Mouse (Mus musculus) layer of hippocampus, postnatal 14 days (tissue): ENCODE results near the gene Mtfp1. TPM values are rescaled to one million over a fixed set of nuclear protein-coding genes. Genes with fewer than 3 reads are reported as not detected.
"Not testable (repeated sequence)": the region's sequence is repeated elsewhere in the genome, so short reads cannot be mapped to it uniquely, and the experiment has no call there.

Source experiments
- DNase-seq, 2 experiments: peaks; one replicate each; pipeline ENCODE4 v3.0.0; 2021 to 2022; ENCODE audit warnings: low spot score in 2 of 2, mixed read lengths in 1 of 2
- long read RNA-seq, 2 experiments: library from polyadenylated mRNA; stranded (forward); transcript quantifications; one replicate each; pipeline ENCODE4 v2.0.0; 2021
- total RNA-seq, 2 experiments: library from RNA; stranded (reverse); gene quantifications; 2 replicates each; pipeline ENCODE4 v1.2.3; 2021

The Mtfp1 gene
- total RNA-seq: 100 to 1,000 TPM in 1 of 2 experiments, 10 to 100 TPM in 1; 95.0 to 100 TPM
- long read RNA-seq, experiment 1, transcript Mtfp1-201 (4 exons, 1,411 nt): major isoform, 105 of 130 reads
- long read RNA-seq, experiment 1, partial matches to known transcripts: 19 of 130 reads
- long read RNA-seq, experiment 1, other reads (novel, unspliced or antisense): 6 of 130 reads
- long read RNA-seq, experiment 2, transcript Mtfp1-201 (4 exons, 1,411 nt): major isoform, 125 of 157 reads
- long read RNA-seq, experiment 2, partial matches to known transcripts: 23 of 157 reads
- long read RNA-seq, experiment 2, other reads (novel, unspliced or antisense): 9 of 157 reads

DNA sequence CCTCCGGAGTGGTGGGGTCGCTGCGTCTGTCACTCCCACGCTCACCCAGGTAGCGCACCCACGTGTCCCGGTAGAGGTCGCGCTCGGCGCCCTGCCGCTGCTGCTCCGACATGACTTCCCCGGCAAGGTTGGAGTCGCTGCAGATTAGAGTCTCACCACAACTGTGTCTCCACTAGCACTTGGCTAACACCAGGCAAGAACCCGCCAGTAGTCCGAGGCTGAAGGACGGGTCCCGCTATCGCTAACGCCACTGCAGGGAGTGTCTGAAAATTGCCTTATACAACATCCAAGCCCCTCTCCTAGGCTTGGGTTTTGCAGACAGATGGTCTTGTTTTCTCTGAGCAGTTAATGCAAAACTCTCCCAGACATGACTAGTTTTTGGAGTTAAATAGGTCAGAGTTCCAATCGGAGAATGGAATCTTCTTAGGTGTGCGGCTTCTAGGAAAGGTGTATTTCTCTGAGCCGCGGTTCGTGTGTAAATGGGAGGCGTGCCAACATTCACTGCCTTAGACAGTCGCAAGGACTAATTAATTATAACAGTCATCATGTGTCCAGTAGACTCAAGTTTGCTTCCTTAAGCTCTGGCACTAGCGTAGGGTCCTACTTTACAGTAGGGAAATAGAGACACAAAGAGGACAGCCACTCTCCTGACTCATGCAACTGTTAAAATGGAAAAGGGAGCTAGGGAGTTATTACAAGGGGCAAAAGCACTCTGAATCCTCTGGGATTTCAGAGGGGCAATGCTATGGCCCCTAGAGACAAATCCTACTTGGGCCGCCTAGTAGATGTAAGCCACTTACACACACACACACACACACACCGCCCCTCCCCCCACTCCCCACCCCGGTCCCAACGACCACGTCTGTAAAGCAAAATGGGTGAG is at the start of gene Mtfp1:
Gene Mtfp1 (minus strand): TSS at position 275 of the 883 bp plus-strand sequence.
- peak; percentile 60 to 73 for DNase-seq

DNA sequence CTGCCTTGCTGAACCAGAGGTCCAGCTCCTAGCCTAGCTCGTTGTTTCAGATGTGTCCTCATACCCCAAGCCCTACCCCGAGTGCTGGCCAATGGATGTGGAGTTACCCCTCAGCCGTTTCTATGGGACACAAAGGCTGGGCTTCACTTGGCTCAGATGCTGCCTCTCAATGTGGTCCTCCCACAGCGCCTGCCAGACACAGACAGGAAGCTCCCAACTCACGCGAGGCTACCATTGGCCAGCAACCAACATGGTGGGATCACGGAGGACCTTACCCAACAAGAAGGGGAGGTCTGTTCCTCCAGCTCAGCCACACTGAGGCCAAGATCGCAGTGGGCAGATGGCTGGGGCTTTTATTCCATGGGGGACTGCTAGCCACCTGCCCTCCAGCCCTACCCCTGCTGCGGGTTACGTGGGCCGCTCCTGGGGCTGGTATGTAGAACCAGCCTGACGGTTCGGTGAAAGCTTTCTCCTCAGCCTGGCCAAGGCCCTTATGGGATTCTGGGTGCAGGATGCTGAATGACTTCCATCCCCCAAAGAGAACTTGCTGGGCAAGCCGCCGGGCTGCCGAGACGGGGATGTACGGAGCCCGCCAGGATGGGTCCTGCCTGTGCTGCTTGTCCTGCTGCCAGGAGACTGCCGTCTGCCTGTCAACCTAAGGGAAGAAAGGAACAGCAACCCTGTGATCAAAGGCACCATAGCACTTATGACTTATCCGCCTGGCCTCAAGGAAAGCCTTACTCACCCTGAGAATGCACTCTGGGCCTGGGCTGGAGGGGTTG is 48.2 kb upstream of the Mtfp1 start:
- DNase-seq: peak; percentile 45 to 51

DNA sequence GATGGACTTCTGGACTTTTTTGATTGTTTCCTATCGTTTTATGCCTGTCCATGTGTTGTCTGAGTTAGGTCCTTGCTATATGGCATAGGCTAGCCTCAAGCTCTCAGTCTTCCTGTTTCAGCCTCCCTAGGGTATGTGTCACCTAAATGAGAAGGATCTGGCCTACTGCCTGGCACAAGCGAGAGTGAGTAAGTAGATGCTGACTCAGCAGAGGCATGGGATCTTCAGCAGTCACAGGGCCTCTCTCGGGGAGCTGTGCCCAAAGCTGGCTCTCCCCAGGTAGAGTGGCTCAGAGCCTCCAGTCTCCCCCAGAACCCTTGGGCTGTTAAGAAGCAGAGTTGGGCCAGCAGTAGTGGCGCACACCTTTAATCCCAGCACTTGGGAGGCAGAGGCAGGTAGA is 47.1 kb upstream of the Mtfp1 start:
- DNase-seq: no peak

DNA sequence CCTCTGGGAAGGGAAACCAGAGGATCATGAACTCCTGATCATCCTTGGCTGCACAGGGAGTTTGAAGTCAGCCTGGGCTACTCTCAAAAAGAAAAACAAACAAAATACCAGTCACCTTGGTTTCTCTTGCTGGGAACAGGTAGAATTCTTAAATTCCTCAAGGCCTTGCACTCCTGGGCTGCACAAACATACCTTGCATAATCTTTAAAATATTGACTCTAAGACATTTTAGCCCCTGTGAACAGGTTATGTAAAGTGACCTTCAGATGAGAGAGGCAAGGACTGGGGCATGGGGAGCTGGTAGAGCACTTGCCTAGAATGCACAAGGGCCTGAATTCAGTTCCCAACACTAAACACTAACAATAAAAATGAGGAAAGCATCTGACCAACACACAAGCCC is 46.3 kb upstream of the Mtfp1 start:
- no peak for DNase-seq

DNA sequence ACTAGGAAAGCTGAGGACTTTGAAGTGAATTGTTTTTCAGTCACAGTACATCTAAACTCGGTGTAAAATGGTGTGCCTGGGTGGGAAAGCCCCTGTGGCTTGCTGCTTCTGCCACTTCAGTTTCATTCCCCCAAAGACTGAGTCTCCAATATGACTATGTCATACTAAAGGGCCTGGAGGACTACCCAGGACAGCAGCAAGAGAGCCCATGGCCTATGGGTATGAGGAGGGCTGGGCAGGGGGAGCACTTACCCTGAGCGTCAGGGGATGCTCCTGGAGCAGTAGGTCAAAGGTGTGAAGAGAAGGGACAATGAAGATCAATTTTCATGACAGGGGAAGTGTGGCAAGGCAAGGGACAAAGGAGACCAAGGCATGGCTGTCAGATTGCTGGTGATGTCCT is 43.7 kb upstream of the Mtfp1 start:
- no peak for DNase-seq

- DNase-seq: peak; percentile 86 to 88
These were observed 40.0 kb upstream of the Mtfp1 start, which contains the start of gene Rnf215 for GRCm38 (mm10) chr11:4134986-4135935. Gene Rnf215, plus strand, starts transcription at chr11:4135202.

- no peak for DNase-seq
These were observed 39.2 kb upstream of the Mtfp1 start for GRCm38 (mm10) chr11:4134400-4134799.

DNA sequence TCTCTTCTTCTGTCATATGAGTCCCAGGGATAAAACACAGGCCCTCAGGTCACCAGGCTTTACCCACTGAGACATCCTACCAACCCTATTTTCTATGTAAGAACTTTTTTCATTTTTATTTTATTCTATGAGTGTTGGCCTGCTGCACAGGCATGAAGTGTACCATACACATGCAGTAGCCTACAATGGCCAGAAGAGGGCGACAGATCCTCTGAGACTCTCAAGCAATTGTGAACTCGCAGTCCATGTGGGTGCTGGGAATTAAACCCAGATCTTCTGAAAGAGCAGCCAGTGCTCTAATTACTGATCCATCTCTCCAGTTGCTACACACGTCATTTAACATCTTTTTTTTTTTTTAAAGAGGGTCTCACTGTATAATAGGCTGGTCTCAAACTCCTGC is 38.2 kb upstream of the Mtfp1 start:
- no peak for DNase-seq

- not testable (repeated sequence) for DNase-seq
These were observed 33.2 kb upstream of the Mtfp1 start for GRCm38 (mm10) chr11:4128461-4128860.

- no peak for DNase-seq
These were observed 31.8 kb upstream of the Mtfp1 start for GRCm38 (mm10) chr11:4127059-4127458.

DNA sequence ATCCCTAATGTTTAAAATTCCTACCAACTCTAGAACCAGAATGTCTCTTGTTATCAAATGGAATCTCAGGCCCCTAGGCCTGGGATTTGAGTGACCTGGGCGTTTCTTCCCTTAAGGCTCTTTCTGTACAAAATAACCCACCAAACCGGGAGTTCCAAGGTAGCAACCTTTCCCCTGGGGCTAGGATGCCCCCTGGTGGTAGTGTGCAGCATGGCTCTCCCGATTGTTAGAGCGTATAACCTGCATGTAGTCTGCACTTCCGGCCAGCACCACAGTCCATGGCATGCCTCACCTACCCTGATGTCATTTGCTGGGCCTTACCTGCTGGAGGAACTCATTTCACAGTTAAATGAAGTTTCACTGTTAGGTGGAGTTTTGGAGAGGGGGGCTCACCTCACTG is 28.7 kb upstream of the Mtfp1 start:
- DNase-seq: no peak

- no peak for DNase-seq
These were observed 27.7 kb upstream of the Mtfp1 start, which contains the start of gene Sec14l2 for GRCm38 (mm10) chr11:4122742-4123579. Gene Sec14l2, minus strand, starts transcription at chr11:4123415.

DNA sequence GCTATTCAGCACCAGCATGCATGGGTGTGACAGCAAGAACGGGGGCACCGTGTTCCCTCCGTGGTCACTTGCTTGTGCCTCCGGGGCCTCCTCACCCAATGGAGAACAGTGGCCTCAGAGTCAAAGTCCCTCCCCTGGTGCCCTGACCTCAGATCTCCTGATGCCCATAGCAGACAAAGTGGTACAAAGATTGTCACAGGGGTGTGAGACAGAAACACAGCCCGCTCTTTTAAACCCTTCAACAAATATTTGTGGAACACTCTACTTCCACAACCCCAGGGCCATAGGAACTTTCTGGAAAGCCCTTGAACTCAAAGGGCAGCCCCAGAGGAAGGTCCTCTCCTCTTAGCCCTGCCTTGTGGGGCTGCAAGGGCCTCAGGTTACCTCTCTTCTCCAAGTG is 27.0 kb upstream of the Mtfp1 start:
- DNase-seq: no peak

DNA sequence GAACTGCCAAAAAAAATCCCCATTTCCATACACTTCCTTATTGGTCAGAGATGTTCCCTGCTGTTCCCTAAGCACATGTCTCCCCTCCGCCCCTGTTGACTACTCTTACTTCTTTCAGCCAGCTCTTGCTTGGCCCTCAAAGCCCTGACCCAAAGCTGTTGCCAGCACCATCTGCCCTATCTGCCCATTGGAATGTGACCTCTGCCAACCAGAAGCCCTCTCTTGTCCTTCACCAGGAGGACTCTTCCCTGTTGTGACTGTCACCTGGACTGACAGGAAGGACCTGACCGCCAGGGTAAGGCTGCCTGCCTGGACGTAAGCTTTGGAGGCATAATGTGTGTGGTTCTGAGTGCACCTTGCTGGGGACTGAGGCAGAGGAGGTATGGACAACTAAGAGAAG is 26.4 kb upstream of the Mtfp1 start:
- DNase-seq: no peak

DNA sequence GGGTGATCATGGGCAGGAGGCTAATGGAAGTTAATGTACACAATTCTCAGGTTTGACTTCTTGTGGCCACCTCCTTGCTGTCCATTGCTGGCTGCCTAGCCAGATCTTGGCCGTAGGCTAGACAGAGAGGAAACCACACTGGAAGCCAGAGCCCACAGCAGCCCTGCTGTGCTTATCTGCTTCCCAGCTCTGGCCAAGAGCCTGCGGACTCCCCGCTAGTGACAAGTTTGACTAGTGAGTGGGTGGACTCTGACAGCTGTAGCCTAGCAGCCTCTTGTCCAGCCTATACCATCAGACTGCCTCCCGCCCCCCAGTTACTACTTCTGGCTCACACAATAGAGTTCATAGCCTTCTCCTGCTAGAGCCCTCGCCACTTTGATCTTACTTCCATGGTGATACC is 24.4 kb upstream of the Mtfp1 start:
- DNase-seq: no peak

DNA sequence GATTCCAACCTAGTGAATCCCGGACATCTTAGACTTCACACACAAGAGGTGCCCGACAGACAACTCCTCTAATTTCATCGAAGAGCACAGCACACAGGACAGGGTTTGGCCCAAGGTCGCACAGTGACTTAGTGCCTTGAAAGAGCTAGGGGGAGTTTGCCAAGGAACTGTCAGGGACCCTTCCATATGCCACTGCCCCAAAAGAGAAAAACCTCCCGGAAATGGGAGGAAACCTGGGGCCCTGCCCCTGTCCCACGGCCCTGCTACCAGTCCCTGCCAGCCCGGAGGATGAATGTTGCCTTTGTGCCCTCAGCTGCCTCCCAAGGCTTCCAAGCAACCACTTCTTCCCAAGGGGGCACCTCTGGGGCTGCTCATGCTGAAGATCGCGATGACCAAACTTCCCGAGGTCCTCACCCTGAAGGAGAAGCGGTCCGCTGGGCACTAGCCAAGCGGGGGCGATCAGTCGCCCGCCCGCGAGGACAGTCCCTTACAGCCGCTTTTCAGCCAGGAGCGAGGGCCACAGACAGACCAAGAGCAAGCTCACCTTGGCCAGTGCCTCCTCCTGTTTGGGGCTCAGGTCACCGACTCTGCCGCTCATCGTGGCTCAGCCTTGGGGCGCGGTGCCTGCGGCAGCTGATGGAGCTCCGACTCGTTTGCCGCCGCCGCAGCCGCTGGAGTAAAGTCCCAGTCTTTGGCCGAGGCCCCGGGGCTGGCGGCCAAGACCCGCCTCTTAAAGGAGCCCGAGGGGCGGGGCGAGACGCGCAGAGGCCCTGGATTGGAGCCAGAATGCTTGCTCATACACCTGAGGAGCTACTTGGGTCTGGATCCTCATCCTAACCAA is 23.1 kb upstream of the Mtfp1 start:
- peak; percentile 61 to 73 for DNase-seq

DNA sequence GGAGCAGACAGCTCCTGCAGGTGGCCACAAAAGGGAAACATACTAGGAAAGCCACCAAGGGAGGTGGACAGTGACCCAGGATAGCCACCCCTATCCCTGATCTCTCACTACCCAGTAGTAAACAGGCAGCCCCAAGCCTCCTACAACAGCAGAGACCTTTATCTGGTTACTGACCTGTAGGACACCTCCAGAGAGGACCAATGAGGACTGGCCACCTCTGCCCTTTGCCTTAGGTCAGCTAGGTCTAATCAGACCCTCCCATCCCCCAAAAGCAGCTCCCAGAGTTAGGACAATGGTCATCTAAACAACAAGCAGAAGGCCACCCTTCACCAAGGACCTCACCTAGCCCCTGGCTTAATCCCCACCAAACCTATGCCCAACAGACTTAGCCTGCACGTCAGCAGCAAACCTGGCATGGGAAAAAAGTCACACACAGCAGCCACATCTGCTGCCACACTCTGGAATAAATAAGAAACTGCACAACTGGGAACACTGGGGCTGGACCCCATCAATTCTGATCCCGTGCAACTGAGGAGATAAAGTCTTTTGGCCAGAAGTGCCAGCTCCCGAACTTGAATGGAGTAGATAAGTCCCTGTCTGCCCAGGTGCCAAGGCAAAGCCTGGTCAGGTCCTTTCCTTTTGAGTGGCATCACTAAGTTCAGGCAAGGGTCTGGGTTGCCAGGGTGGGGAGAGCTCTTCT is 22.3 kb upstream of the Mtfp1 start:
- no peak for DNase-seq
